Mouse (Mus musculus) thymus, adult 18-20 months (tissue): ENCODE data around the gene Mmadhc.

Source experiments
- DNase-seq, 2 experiments: peaks; one replicate each; pipeline ENCODE4 v3.0.0; 2022; ENCODE audit warnings: mixed read lengths in 2 of 2

Gene Mmadhc

DNA sequence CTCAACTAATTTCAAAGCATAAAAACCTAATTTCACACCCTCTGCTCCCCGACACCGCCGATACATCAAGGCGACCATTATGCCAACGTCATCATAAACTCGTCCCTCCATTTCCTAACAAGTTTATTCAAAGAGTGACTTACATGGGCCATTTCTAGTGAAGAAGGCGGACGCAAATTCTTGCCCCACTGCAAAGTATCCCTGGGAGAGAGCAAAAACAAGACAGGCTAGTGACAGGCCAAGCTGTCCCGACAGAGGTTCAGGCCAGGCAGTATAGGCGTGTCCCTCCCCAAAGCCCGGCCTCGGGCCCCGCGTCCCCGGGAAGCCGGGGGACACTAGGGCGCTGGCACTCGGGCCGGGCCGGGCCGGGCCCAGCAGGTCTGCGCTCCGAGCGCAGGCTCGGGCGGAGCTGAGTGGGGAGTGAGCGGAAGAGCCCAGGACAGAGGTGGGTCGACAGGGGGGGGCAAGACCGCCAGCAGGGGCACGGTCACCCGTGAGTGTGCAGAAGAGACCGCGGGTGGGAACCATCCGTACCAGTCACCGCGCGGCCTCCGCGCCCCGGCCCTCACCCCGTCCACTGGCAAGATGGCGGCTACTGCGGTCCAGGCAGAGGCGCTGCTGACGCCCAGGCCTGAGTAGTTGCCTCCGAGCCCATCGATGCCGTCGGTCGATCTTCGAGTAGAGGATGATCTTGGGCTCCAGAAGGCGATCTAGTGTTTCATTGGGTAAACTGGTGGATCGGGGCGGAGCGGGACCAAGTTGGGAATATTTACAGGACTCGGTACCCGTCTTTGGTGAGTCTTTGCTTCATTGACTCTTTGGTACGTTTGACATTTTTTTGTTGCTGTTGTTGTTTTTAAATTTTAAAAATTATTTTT lies at the start of gene Mmadhc:
Gene Mmadhc, minus strand, starts transcription at position 693 of the 878 bp plus-strand sequence.
- peak; percentile 80 to 83 for DNase-seq

DNA sequence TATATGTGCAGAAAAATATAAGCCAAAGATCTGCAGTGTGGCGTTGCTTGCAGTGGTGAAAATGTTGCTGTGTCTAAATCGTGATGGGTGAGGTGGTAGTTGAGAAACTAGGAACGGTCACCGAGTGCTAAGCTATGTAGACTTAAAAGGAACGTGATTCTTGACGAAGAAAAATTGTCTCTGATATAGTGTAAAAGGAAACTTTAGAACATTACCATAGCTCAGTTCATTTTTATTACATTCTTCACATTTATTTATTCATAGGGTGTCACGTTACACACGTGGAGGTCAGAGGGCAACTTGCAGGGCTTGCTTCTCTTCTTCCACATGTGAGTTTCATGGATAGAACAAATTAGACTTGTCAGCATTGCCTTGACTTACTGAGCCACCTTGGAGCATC lies 47.0 kb upstream of the Mmadhc start:
- DNase-seq, result no peak

DNA sequence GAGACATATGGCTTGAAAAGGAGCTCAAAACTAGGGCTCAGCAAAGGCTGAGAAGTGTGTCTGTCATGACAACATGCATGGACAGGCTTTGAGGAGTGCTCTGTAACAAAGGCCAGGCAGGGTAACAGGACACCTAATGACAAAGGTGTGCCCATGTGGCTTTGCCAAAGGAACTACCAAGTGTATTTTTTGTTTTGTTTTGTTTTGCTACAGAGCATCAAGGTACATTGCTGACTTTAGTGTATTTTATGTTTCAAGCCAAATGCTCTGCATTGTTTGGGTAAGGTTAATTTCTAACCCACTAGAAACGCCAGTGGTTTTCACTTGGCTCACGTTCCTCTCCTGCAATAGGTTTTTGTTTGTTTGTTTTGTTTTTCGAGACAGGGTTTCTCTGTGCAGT lies 42.5 kb upstream of the Mmadhc start:
- DNase-seq, result no peak

DNA sequence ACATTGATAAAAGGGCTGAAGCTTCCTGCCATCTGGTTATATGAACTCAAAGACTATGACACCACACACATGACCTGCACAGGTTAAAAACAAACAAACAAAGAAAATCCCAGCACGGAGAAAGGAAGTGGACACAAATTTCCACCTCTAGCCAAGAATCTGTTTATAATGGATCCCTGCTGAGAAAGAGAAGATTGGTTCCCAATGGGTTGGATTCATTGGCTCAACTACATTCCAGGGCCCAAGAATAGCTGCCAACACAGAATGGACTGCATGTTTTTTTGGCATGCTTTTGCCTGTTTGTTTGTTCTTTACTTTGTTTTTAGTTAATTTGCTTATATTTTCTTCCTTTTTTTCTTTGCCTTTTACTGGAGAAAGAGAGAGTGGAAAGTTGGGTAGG lies 41.0 kb upstream of the Mmadhc start:
- DNase-seq, result no peak

DNA sequence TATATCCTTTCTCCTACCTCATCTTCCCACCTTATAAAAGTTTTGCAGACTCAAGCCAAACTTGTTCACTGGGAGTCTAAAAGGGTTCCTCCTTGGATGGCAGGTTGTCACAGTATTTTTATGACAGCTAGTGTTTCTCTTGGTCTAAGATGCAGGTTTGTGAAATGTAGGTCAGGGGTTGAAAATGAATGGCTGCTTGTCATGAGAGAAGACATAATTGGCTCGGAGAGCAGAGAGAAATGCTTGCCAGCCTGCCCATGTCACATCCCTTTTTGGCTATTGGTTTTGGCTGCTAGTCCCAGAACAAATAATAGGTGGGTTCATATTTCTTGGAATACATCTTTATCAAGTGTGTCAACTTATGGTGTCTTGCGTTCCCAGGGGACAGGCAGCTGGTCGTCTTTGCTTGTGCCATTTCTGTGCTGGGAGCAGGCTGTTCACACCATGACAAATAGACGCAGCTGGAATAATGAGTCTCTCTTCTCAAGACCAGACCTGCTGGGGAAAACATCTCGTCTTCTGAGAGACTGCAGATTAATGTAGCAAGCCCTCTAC lies 35.2 kb upstream of the Mmadhc start:
- no peak for DNase-seq

DNA sequence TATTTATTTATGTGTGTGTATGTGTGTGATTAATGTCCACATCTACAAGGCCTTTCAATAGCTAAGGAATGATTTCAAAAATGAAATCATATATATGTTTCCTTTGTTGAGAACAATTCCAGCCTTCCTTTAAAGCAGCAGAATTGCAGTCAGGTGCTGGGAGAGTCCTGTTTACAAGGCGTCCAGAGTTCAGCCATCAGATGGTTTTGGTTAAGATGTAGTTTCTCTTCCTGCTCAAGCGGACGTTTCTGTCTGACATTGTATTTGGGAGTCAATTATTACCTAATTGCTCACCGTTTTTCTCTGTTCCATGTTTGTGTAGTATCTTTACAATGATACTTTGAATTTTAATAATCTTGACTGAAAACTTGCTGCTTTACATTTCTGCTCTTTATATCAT lies 31.6 kb upstream of the Mmadhc start:
- DNase-seq, result no peak

DNA sequence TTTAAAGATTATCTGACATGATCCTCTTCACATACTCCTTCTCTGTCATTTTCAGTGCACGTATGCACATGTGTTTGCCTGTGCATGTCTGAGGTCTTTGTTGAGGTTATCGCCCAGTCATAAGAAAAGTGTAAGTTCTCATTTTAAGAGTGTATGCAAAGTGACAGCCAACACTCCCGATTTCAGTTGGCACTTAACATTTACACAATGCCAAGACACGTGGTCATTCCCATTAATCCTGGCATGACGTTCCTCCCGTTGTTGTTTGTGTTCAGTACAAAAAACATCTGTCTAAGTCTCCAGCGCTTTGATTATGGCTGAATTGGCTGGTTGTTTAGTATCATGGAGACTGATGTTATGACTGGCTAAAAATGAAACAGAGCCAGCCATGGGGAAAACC lies 28.2 kb upstream of the Mmadhc start:
- no peak for DNase-seq

DNA sequence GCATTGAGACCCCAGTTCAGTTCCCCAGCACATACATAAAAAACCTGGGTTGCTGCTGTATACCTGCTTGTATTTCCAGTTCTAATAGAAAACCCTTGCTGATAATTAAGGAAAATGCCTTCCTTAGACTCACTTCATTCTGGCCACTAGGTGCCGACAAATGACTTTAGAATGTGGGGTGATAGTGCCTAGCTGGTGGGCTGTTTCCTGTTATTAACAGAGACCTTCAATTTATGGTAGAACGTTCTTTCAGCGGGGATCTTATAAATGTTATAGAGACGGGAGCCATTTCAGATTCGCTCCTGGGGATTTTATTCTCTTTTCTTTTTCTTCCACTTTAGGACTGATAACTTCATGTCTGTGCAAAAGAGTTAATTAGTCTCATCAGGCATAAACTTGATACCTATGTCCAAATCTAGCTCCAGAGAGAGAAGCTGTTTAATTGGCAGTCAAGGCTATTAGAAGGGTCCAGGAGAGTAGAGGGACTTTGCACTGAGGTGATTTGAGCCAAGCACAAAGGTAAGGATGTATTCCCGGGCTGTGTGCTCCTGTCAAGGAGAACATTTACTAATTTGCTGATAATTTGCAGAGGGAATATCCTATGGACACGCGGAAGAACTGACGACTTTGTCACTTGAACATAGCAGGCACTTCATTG lies 10.2 kb upstream of the Mmadhc start:
- DNase-seq, result peak in 1 of 2 experiments; percentile 11

DNA sequence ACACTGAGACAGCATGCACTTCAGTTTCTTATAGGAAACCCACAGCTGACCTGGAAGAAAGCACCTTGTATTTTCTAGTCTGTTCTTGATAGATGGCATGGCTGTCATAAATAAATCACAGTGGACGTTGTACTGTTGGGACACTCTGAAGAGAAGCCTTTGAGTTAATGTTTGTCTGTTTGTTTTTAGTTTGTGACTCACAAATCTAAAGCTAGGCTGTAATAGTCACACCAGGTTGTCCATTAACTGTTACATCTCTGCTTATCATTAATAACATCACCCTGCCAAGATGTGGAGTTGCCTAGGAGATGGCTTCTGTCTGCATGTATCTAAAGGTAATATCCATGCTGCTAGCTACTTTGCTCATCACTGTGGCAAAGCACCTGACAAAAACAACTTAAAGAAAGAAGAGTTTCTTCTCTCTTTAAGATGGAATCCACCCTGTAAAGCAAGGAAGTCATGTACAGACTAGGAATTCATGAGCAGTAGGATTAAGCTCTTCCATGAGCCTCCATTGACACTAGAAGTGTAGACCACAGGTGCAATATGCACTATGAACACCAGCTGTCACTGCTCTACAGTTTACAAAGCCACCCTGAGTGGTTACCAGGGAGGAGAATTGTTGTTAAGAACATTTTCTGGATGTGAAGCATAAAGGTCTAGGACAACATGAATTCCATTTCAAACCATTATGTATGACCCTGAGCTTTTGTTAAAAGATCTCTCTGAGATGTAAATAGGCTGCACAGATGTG lies 8.4 kb upstream of the Mmadhc start:
- DNase-seq, result no peak

DNA sequence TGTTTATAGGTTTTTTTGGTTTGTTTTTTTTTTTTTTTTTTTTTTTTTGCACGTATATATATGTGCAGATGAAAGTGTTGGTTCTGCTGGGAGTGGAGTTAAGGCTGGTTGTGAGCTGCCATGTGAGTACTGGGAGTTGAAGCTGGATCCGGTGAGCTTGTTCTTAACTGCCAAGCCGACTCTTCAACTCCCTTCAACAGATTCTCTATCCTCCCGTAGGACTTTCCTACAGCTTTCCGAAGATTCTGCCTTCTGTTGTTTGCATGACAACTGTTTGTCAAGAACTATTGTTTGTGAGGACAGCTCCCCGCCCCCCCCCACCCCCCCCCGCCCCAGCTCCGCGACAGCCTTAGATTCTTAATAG lies 368 bp upstream of the Mmadhc start:
- DNase-seq, result no peak

DNA sequence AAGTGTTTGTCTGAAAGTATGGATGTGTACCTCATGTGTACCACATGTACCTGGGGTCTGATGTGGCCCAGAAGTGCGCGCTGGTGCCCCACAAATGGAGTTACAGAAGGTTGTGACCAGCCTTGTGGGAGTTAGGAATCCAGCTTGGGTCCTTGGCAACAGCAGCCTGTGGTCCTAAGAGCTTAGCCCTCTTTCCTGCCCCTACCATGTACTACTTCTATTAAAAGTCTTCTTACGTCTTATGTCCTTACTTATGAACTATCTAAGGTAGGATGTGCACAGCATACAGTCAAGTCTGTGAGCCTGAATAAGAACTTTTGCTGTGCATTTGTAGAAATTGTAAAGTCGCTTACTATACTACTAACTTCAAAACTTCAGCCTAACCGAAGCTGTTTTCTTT lies 1.0 kb downstream of the Mmadhc start:
- no peak for DNase-seq

DNA sequence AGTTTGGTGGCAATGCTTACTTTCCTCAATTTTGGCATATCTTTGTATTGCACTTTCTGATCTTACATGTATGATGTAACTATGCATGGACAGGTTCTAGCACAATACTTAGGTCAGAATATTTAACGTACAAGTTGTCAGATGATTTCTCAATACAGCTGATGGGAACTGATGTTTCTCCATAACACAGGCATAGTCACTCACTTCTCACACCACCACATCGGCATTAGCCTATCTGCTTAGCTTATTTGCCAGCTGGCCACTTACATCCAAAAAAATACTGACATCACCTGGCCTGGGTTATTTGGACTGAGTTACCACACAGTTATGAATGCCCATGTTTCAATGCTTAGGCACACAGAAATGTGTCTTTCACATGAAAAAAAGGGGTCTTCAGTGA lies 2.5 kb downstream of the Mmadhc start:
- no peak for DNase-seq

DNA sequence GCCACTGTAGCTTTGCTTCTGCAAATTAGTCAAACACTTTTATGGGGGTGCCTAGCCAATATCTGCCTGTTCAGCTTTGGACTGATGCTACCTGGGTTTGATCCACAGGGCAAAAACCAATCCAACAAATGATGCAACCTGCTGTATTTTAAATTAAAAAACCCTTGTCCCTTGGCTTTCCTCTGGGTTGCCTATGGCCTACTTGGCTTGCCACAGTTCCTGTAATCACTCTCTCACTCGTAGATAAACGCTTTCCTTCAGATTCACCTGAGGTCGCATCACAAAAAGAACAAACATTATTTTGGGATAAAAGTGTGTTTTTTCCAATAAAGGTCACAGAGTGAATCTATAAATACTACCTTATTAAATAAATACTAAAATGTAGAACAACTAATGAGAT lies 3.0 kb downstream of the Mmadhc start:
- DNase-seq, result no peak

DNA sequence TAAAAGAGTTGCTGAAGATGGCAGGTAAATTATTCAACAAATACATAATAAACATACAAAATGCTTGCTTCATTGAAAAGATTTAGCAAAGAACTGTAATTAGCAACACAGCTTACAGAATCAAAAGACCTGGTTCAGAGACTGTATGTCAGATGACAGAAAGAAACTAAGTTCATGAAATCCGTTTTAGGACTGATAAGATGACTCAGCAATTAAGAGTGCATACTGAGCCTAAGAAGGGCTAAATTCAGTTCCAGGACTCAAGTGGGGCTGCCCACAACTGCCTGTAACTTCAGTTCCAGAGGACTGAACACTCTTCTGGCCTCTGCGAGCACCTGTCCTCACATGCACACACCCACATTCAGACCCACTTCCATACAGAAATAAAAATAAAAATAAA lies 4.7 kb downstream of the Mmadhc start:
- DNase-seq, result no peak

DNA sequence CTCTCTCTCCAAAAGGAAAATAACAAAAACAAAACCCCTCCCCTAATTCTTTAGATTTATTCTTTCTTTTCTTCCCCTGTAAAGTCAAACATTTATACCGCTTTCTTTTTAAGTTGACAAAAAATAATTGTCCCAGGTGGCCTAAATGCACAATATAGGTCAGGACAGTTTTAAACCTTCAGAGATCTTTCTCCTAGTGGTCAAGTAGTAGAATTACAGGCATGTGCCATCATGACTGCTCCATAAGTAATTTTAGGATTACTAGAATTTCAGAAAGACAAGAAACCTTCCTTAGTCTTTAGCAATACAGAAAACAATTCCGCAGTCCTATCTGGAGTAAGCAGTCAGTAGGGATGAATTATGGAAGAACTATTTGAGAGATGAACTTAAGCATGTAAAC lies 5.8 kb downstream of the Mmadhc start:
- DNase-seq, result no peak

DNA sequence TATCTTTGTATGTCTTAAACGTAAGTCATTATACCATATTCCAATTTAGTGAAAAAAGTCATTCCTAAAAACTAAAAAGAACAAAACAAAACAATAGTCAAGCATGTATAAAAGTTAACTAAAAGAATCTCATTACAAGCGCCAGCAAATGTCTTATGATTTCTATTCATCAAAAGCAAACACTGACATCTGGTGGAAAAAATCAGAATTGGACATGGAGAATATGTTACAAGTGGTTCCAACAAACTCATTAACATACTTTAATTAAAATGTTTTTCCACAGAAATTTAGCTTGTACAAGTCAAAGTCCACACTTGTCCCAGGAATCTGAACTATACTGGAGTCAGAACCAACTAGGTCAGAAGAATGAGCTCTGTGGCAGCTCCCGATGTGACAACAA lies 11.8 kb downstream of the Mmadhc start:
- no peak for DNase-seq

DNA sequence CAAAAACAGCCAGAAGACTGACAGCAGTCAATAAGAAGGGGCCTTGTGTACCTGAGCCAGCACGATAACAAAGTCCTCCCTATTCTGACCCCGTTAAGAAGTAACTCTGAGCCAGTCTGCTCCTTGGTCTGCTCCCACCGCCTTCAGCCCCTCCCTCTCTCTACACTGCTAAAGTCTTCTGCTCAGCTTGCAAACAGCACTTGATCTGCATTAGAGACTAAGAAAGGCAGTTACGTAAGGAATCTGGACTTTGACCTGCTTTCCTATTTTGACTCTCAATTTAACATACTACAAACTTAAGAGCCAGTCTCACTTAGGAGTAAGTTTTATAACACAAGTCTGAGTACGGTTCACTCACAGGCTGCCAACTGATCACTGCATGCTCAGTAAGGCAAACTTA lies 12.6 kb downstream of the Mmadhc start:
- no peak for DNase-seq

DNA sequence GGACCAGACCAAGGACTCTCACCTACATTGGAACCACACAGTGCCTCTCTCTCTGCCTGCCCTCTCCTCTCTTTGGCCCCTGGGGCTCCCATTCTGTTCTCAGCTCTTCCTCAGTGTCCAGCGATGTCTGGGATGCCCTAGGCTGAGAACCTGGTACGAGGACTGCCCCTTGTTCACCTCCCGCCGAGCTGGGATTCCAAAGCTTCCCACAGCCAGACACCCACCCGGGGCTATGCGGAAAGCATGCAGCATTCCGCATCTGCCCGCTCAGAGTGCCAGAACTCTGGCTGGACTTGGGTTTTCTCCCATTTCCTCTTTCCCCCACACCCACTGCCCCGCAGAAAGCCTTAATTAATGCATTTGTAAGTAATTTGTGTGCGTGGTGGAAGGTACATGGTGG lies 19.9 kb downstream of the Mmadhc start:
- DNase-seq, result no peak

DNA sequence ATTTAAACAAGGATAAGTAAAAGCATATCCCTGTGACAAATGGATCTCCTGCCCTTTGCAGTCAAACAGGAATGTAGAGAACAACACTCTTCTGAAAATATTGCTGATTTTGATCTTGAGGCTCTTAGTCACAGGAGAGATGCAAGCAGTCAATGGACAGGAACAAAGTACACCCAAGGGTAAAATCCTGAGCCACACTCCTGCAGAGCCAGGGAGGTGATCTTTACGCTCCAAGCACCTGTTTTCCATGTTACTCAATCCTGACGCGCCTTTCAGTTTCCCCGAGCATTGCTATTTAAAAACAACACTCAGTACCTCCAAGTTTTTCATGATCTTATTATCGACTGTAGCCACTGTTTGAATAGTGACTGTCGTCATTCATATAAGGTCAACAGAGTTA lies 23.2 kb downstream of the Mmadhc start:
- no peak for DNase-seq

DNA sequence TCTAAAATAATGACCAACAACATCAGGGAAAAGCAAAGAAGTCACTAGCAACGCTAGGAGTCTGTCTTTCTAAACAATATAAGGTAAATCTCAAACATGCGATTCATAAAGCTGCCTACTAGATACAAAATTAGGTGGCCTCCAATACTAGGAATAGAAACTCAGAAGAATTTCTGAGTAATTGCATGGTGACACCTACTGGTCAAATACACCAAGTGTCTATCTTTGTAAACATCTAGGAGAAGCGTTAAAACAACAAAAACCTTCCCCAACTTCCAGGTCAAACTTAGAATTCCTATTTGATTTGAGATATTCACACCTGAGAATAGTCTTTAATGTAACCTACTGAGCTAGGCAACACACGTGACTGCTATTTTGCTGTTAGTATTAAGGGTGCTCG lies 24.4 kb downstream of the Mmadhc start:
- DNase-seq, result no peak

DNA sequence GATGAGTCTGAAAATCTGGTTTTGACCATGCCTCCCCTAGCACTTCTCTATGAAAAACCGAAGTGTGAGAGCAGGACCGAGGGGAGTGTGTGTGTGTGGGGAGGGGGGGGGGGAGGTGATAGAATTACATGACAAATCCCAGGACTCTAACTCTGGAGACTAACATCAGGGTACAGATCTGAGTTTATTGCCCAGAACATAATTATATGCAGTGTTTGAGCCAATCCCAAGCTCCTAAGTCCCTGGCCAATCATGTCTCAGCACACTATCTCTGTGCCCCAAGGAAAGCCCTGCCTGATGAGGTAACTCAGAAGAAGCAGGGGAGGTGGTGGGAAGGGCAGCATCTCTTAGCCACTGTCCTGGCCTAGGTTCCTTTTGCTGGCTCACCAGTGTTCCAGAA lies 28.1 kb downstream of the Mmadhc start:
- DNase-seq, result no peak

DNA sequence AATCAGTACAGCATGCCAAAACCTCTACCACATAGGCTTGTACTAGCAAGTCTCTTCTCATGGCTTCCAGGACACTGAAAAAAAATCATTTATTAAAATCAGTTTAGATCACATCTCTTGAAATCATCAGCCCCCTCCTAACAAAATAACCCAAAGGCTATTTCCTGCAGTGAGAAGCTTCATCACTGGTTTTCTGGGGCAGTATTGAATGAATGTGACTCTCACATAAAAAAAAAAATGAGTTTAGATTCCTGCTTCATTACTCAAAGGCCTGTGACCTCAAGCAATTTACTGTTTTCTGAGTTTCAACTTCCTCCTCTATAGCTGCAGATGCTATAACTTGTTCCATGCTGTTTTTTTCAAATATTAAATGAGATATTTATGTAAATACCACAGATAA lies 29.6 kb downstream of the Mmadhc start:
- DNase-seq, result no peak

DNA sequence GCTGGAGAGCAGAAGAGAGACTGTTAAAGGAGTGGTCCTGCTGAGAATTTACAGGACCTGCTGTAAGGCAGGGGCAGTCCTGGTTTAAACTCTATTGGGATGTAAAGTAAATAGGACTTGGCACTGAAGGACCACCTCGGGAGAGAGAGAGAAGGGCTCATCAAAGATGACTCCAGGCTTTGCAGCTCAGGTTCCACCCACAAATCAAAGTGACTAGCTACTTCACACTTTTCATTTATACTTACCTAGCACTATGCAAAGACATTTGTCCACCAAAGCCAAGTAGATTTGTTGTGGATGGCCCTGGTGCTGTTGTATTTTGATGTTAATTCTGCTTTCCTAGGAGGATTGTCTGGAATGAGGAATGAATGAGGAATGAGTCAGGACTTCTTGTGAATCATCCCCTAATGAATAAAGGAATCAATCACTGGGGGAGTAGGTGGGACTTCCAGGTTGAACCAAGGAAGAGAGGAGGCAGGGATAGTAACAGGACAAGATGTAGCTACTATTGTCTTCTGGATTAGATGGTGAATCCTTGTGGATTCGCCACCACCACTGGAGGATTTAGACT lies 31.3 kb downstream of the Mmadhc start:
- DNase-seq, result no peak
